Mouse (Mus musculus) ES-Bruce4 (cell line): Measurements from ENCODE around the gene S1pr4. TPM values are rescaled to one million over a fixed set of nuclear protein-coding genes. Genes with fewer than 3 reads are reported as not detected.

Experiments used
- H3K27ac ChIP-seq: 2 replicates; pipeline ENCODE4 v1.5.1; 2012; ENCODE audit warnings: low read length, inconsistent platforms; ENCODE audit not compliant: insufficient read depth
- H3K27me3 ChIP-seq: 2 replicates; pipeline ENCODE4 v1.6.1; 2012; ENCODE audit warnings: mild to moderate bottlenecking, low read length, inconsistent platforms; ENCODE audit not compliant: control insufficient read depth, poor library complexity, insufficient read depth, severe bottlenecking
- H3K36me3 ChIP-seq: 2 replicates; pipeline ENCODE4 v1.6.1; 2012; ENCODE audit warnings: inconsistent platforms, mild to moderate bottlenecking, low read length, moderate library complexity; ENCODE audit not compliant: control insufficient read depth, poor library complexity, insufficient read depth, severe bottlenecking
- H3K4me1 ChIP-seq: one replicate; pipeline ENCODE4 v1.8.1; 2011; ENCODE audit warnings: low read length; ENCODE audit not compliant: control insufficient read depth, insufficient read depth
- H3K4me3 ChIP-seq: 2 replicates; pipeline ENCODE4 v1.5.1; 2011; ENCODE audit warnings: low read depth, mild to moderate bottlenecking, low read length
- H3K9ac ChIP-seq: 2 replicates; pipeline ENCODE4 v1.6.1; 2012; ENCODE audit warnings: low read depth, mild to moderate bottlenecking, inconsistent platforms; ENCODE audit not compliant: poor library complexity, severe bottlenecking
- H3K9me3 ChIP-seq: replicated peaks from 2 replicates; pipeline ENCODE4 v1.6.1; 2012; ENCODE audit warnings: mild to moderate bottlenecking, low read length, inconsistent platforms; ENCODE audit not compliant: control insufficient read depth, poor library complexity, insufficient read depth, severe bottlenecking
- CTCF ChIP-seq: IDR thresholded peaks from one replicate; pipeline ENCODE4 v1.8.1; 2011; ENCODE audit warnings: low read depth, low read length
- EP300 ChIP-seq: IDR thresholded peaks from 2 replicates; pipeline ENCODE4 v1.6.1; 2011; ENCODE audit warnings: low read depth, low read length; ENCODE audit not compliant: insufficient read depth
- POLR2A ChIP-seq: IDR thresholded peaks from one replicate; pipeline ENCODE4 v1.8.1; 2011; ENCODE audit warnings: low read length; ENCODE audit not compliant: insufficient read depth
- polyA plus RNA-seq: library from polyadenylated mRNA; stranded (reverse); fragments of >200 nt; gene quantifications from 2 replicates; pipeline ENCODE4 v1.2.4, GENCODE M21; 2011; ENCODE audit warnings: low read depth; ENCODE audit not compliant: missing spikeins, insufficient read depth, insufficient read length

Gene S1pr4
- polyA plus RNA-seq, 1 experiment = 0.49 TPM

GRCm38 (mm10) chr10:81517227-81517626 is 17.3 kb upstream of the S1pr4 start:
- TF ChIP-seq POLR2A (no peak), CTCF (peak; percentile 0), EP300 (no peak)
- Histone ChIP-seq H3K4me1 (peaks cover 2% of the 10 kb centered on the region), H3K27ac (no peak overlapping the region), H3K9ac (no peak overlapping the region), H3K36me3 (no peaks in the 10 kb centered on the region), H3K9me3 (no peaks in the 10 kb centered on the region), H3K27me3 (no peaks in the 10 kb centered on the region), H3K4me3 (no peak overlapping the region)

- no peaks in the 10 kb centered on the region for H3K36me3 ChIP-seq
- H3K9ac ChIP-seq = no peak overlapping the region
- H3K9me3 ChIP-seq = no peaks in the 10 kb centered on the region
- H3K4me1 ChIP-seq = peaks cover 2% of the 10 kb centered on the region
- no peak overlapping the region for H3K27ac ChIP-seq
- no peak overlapping the region for H3K4me3 ChIP-seq
- H3K27me3 ChIP-seq = no peaks in the 10 kb centered on the region
- TF ChIP-seq CTCF = peak; percentile 17
- no peak for TF ChIP-seq POLR2A
- no peak for TF ChIP-seq EP300
Measured at GRCm38 (mm10) chr10:81513798-81514197, 13.9 kb upstream of the S1pr4 start.

- peaks cover 3% of the 10 kb centered on the region for H3K4me1 ChIP-seq
- no peak for TF ChIP-seq EP300
- no peak overlapping the region for H3K27ac ChIP-seq
- H3K27me3 ChIP-seq = no peaks in the 10 kb centered on the region
- H3K9me3 ChIP-seq = no peaks in the 10 kb centered on the region
- H3K36me3 ChIP-seq = no peaks in the 10 kb centered on the region; the same call in 1 of the 2 replicates
- no peak overlapping the region for H3K4me3 ChIP-seq
- H3K9ac ChIP-seq = no peak overlapping the region
Measured at GRCm38 (mm10) chr10:81510246-81510810, 10.4 kb upstream of the S1pr4 start.

GRCm38 (mm10) chr10:81507691-81508489 is 8.0 kb upstream of the S1pr4 start:
- Histone ChIP-seq H3K4me1 (peaks cover 3% of the 10 kb centered on the region), H3K4me3 (peak overlapping the region; percentile 75), H3K9ac (peak overlapping the region; percentile 45), H3K27me3 (no peaks in the 10 kb centered on the region), H3K9me3 (no peaks in the 10 kb centered on the region), H3K27ac (peak overlapping the region; percentile 89), H3K36me3 (no peaks in the 10 kb centered on the region; the same call in 1 of the 2 replicates)
- TF ChIP-seq POLR2A (peak; percentile 78), CTCF (no peak), EP300 (0 out of 2 replicates have a peak, but pooled peaks have one; percentile 8)

- Histone ChIP-seq H3K36me3 (no peaks in the 10 kb centered on the region; the same call in 1 of the 2 replicates), H3K27me3 (no peaks in the 10 kb centered on the region), H3K4me3 (peak overlapping the region; percentile 75; the same call in 1 of the 2 replicates), H3K27ac (peak overlapping the region; percentile 89; the same call in 1 of the 2 replicates), H3K4me1 (peaks cover 3% of the 10 kb centered on the region), H3K9me3 (no peaks in the 10 kb centered on the region), H3K9ac (no peak overlapping the region)
- TF ChIP-seq EP300 (peak; percentile 50; the same call in 1 of the 2 replicates), POLR2A (no peak)
Measured at GRCm38 (mm10) chr10:81507095-81507494, 7.2 kb upstream of the S1pr4 start.
